Mouse (Mus musculus): ENCODE measurements around the gene Chst10.

Gene Chst10

GRCm38 (mm10) chr1:38869398-38870195 is 28.4 kb downstream of the Chst10 start:
- no peak for DNase-seq (ENCODE audit: low read depth, low spot score)

- no peak for DNase-seq (ENCODE audit: low read depth, low spot score)
Measured at GRCm38 (mm10) chr1:38866242-38866641, 31.7 kb downstream of the Chst10 start.

- DNase-seq (ENCODE audit: low read depth, low spot score) = no peak
Measured at GRCm38 (mm10) chr1:38864341-38864740, 33.6 kb downstream of the Chst10 start.

- no peak for DNase-seq (ENCODE audit: low read depth, low spot score)
Measured at GRCm38 (mm10) chr1:38862213-38862612, 35.7 kb downstream of the Chst10 start.

GRCm38 (mm10) chr1:38860867-38861524 is 37.0 kb downstream of the Chst10 start:
- no peak for DNase-seq (ENCODE audit: low read depth, low spot score)

- no peak for DNase-seq (ENCODE audit: low read depth, low spot score)
Measured at GRCm38 (mm10) chr1:38860207-38860606, 37.8 kb downstream of the Chst10 start.

- peak; percentile 16 for DNase-seq (ENCODE audit: low read depth, low spot score)
Measured at GRCm38 (mm10) chr1:38856196-38856595, 41.8 kb downstream of the Chst10 start.

GRCm38 (mm10) chr1:38852250-38852649 is 45.7 kb downstream of the Chst10 start:
- DNase-seq (ENCODE audit: low read depth, low spot score) = no peak

GRCm38 (mm10) chr1:38850650-38851049 is 47.3 kb downstream of the Chst10 start:
- no peak for DNase-seq (ENCODE audit: low read depth, low spot score)

GRCm38 (mm10) chr1:38848451-38849289 is 49.3 kb downstream of the Chst10 start:
- no peak for DNase-seq (ENCODE audit: low read depth, low spot score)

GRCm38 (mm10) chr1:38847975-38848374 is 50.0 kb downstream of the Chst10 start:
- DNase-seq (ENCODE audit: low read depth, low spot score) = no peak

GRCm38 (mm10) chr1:38843275-38843674 is 54.7 kb downstream of the Chst10 start:
- no peak for DNase-seq (ENCODE audit: low read depth, low spot score)

GRCm38 (mm10) chr1:38842861-38843260 is 55.1 kb downstream of the Chst10 start:
- no peak for DNase-seq (ENCODE audit: low read depth, low spot score)

GRCm38 (mm10) chr1:38839944-38840343 is 58.0 kb downstream of the Chst10 start:
- DNase-seq (ENCODE audit: low read depth, low spot score) = no peak

GRCm38 (mm10) chr1:38836477-38836872 is 61.5 kb downstream of the Chst10 start, which contains the start of gene Lonrf2:
Gene Lonrf2 (minus strand): TSS chr1:38836711.
- DNase-seq (ENCODE audit: low read depth, low spot score) = no peak

GRCm38 (mm10) chr1:38835568-38836476 is 62.1 kb downstream of the Chst10 start:
- DNase-seq (ENCODE audit: low read depth, low spot score) = no peak

- DNase-seq (ENCODE audit: low read depth, low spot score) = no peak
Measured at GRCm38 (mm10) chr1:38834899-38835298, 63.1 kb downstream of the Chst10 start.

GRCm38 (mm10) chr1:38824926-38825325 is 73.0 kb downstream of the Chst10 start:
- DNase-seq (ENCODE audit: low read depth, low spot score) = no peak

- DNase-seq (ENCODE audit: low read depth, low spot score) = no peak
Measured at GRCm38 (mm10) chr1:38823851-38824250, 74.1 kb downstream of the Chst10 start.

- DNase-seq (ENCODE audit: low read depth, low spot score) = no peak
Measured at GRCm38 (mm10) chr1:38819691-38820090, 78.3 kb downstream of the Chst10 start.

- DNase-seq (ENCODE audit: low read depth, low spot score) = no peak
Measured at GRCm38 (mm10) chr1:38817671-38818070, 80.3 kb downstream of the Chst10 start.
